22 mouse cellular contexts compared by ENCODE assay signal in genomic region chr5:115392969-115393368, GRCm38 (mm10). TPM values are rescaled to one million over a fixed set of nuclear protein-coding genes. Genes with fewer than 3 reads are reported as not detected.
"Had no signal": no experiment of that assay in that cellular context is flagged by ENCODE, and none has a peak within 500 bp of the region (broad histone marks: within the 10 kb centered on the region; RNA-seq: fewer than 3 reads in every experiment).

No protein-coding gene starts in this region.

- DNase-seq: liver, postnatal 0 days; lung, adult 2 months; lung, postnatal 14 days; lung, postnatal 36 days; midbrain, embryonic 14.5 days; retina, postnatal 1 day; right cerebral cortex, adult 18-20 months; right cerebral cortex, postnatal 25 days; right cerebral cortex, postnatal 4 days; spleen, adult 18-20 months; thymus, adult 2 months; thymus, postnatal 25 days; thymus, postnatal 4 days had no signal

- H3K27me3 ChIP-seq: midbrain, embryonic 12.5 days; neural tube, embryonic 13.5 days; neural tube, embryonic 15.5 days had no signal

- H3K4me1 ChIP-seq: lung, embryonic 15.5 days had no signal

- H3K4me2 ChIP-seq: lung, embryonic 15.5 days; midbrain, embryonic 12.5 days; neural tube, embryonic 13.5 days; neural tube, embryonic 15.5 days had no signal

- H3K4me3 ChIP-seq: lung, embryonic 15.5 days; megakaryocyte, embryonic 14.5 days; midbrain, embryonic 12.5 days; neural tube, embryonic 13.5 days; neural tube, embryonic 15.5 days had no signal

- ATAC-seq: liver, postnatal 0 days; lung, postnatal 0 days had no signal

- H3K9ac ChIP-seq: liver, postnatal 0 days; lung, embryonic 15.5 days; midbrain, embryonic 12.5 days; neural tube, embryonic 13.5 days; neural tube, embryonic 15.5 days had no signal

- H3K27ac ChIP-seq: lung, embryonic 15.5 days; macrophage; neural tube, embryonic 13.5 days; neural tube, embryonic 15.5 days had no signal

- H3K36me3 ChIP-seq: lung, embryonic 15.5 days; midbrain, embryonic 12.5 days; neural tube, embryonic 13.5 days; neural tube, embryonic 15.5 days had no signal

- H3K9me3 ChIP-seq: lung, embryonic 15.5 days; megakaryocyte, embryonic 14.5 days; midbrain, embryonic 12.5 days; neural tube, embryonic 13.5 days; neural tube, embryonic 15.5 days had no signal

RNA-seq across cellular contexts. Expression of gene Msi1, which starts 36.4 kb away (rescaled TPM):
- total RNA-seq: megakaryocyte progenitor cell, adult 5-6 weeks; monocyte, adult 5-6 weeks had no signal
- polyA plus RNA-seq: macrophage had no signal
